Mouse (Mus musculus) liver, embryonic 18 days (tissue): ENCODE results near the gene Gm8279. TPM values are rescaled to one million over a fixed set of nuclear protein-coding genes. Genes with fewer than 3 reads are reported as not detected.

Experiments
- polyA plus RNA-seq: library from polyadenylated mRNA; depleted of rRNA; stranded (reverse); fragments of >200 nt; gene quantifications from 2 replicates; pipeline ENCODE4 v1.2.3, GENCODE M21; 2012; rRNA removed

Gm8279 gene
- not detected in 2 replicates for polyA plus RNA-seq

GRCm38 (mm10) chr14:5131219-5131618 lies at the start of gene Gm8279:
Gene Gm8279 (plus strand): TSS chr14:5131519.

GRCm38 (mm10) chr14:5164235-5164634 lies 32.9 kb downstream of the Gm8279 start, which contains the start of gene Gm3317:
Gene Gm3317 (plus strand): TSS chr14:5164535.

GRCm38 (mm10) chr14:5185493-5185892 lies 54.2 kb downstream of the Gm8279 start, which contains the start of gene Gm8271:
Gene Gm8271 (plus strand): TSS chr14:5185793.

Other genes starting within 250 kb of the Gm8279 start
- gene Gm3278, start 239.1 kb upstream of the Gm8279 start, polyA plus RNA-seq = not detected in 2 replicates
- not detected in 2 replicates for gene Gm8297, start 147.6 kb upstream of the Gm8279 start, polyA plus RNA-seq
- not detected in 2 replicates for gene Gm3298, start 115.6 kb upstream of the Gm8279 start, polyA plus RNA-seq
- not detected in 2 replicates for gene 4930555G01Rik, start 80.9 kb upstream of the Gm8279 start, polyA plus RNA-seq
- gene Gm8281, start 60.5 kb upstream of the Gm8279 start, polyA plus RNA-seq = not detected in 2 replicates
- not detected in 2 replicates for gene Gm3317, start 33.0 kb downstream of the Gm8279 start, polyA plus RNA-seq
- not detected in 2 replicates for gene Gm8271, start 54.3 kb downstream of the Gm8279 start, polyA plus RNA-seq
- not detected in 2 replicates for gene Gm3526, start 129.1 kb downstream of the Gm8279 start, polyA plus RNA-seq
- not detected in 2 replicates for gene Gm3542, start 203.4 kb downstream of the Gm8279 start, polyA plus RNA-seq